Mouse (Mus musculus) testis, adult 2 months (tissue): ENCODE results near the gene Gpr183.

Experiments used
- CTCF ChIP-seq: fragments of 200-500 bp; IDR thresholded peaks from 2 replicates; pipeline ENCODE4 v1.5.1; 2012; ENCODE audit warnings: low read depth, mild to moderate bottlenecking, inconsistent platforms, low read length, moderate library complexity; ENCODE audit not compliant: control insufficient read depth, insufficient read depth, insufficient replicate concordance
- POLR2A ChIP-seq: fragments of 200-500 bp; IDR thresholded peaks from 2 replicates; pipeline ENCODE4 v1.6.1; 2012; ENCODE audit warnings: low read depth, mild to moderate bottlenecking, inconsistent platforms, low read length, moderate library complexity; ENCODE audit not compliant: control insufficient read depth

DNA sequence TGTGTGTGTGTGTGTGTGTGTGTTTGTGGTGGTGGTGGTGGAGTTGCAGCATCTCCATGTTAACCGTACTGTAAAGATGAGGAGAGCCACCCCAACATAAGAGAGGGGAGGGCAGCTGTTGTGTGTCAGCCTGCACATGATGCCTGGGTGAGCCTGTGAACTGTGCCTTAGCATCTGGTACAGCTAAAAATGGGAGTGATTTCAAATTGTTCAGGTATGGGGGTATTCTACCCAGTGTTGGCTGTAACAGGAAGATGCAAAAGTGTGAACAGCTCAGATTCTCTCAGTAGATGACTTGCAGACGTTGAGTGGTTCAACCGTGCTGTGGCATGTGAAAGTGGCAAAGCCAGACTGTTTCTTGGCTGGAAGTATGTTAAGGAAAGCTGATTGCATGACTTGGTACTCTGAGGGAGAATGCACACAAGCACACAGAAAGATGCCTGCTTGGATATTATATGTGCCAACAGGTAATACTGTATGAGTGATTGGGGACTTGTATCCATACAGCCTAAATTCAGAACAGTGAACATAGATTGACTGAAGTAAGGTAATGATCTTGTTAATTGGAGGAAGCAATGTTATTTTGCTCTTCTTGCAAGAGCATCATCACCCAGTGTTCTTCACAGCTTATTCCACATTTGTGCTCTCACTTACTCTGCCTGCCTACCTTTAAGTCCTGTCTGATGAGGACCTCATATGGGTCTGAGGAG, 6.8 kb downstream of the Gpr183 start:
- TF ChIP-seq CTCF (no peak), POLR2A (no peak)
